Mouse (Mus musculus) layer of hippocampus, postnatal 10 days (tissue): ENCODE results near the gene Rbfox1. TPM values are rescaled to one million over a fixed set of nuclear protein-coding genes. Genes with fewer than 3 reads are reported as not detected.
A peak's percentile ranks its signal among the peaks of the same experiment; 100 is the strongest.

Experiments used
- DNase-seq, 2 experiments: peaks; one replicate each; pipeline ENCODE4 v3.0.0; 2021; ENCODE audit warnings: low spot score in 2 of 2
- total RNA-seq, 2 experiments: library from RNA; stranded (reverse); gene quantifications; 2 replicates each; pipeline ENCODE4 v1.2.3; 2021

Gene Rbfox1
- total RNA-seq, 2 experiments from 2014 or later = 275 to 280 TPM

DNA sequence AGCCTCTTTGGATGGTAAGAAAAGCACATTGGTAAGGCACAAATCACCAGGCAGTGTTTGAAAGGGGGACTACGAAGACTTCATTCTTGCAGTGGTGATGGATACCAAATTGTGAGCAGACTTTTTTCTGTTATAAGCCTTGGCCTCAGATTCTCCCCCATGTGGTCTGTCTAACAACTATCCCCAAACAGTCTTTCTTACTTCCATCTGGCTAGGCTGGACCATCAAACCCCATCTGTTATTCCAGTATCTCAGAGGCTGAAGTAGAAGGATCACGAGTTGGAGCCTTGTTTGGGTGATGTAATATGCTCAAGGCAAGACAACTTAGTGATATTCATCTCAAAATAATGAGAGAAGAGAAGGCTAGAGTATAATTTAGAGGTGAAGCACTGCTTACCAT, 922.7 kb downstream of the Rbfox1 start:
- DNase-seq = no peak

DNA sequence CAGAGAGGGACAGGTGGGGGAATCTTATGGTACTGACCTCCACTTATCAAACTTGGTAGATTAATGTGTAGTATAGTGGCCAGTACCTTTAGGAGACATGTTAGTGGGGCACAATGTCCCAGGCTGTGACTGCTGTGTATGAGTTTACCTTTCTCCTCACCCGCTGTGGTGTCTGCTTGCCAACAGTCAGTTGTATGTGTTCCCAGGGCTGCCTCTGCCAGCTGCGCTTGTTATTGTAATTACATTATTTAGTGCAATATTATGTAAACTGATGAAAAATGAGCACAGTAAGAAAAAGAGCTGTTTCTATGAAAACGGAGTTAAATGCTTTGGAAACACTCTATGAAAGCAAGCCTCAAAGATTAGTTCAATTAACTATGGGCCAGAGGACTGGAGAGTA, 928.7 kb downstream of the Rbfox1 start:
- DNase-seq = no peak

DNA sequence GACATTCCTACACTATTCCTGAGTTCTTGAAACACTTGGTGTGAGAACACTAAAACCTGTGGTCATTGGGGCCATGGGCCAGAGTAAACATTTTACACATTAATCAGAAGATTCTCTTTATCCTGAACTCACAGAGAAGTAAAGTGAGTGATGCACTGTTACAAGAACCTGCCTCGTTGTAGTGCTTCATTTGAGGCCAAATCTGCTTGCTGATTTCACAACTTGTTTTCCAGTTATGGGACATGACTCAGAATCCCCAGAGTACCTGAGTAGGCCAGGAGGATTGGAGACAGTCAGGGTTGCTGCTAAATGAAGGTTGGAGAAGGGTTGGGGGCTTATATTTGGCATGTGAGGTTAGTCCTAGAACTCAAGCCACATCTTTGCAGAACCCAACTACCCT, 936.6 kb downstream of the Rbfox1 start:
- DNase-seq = no peak

DNA sequence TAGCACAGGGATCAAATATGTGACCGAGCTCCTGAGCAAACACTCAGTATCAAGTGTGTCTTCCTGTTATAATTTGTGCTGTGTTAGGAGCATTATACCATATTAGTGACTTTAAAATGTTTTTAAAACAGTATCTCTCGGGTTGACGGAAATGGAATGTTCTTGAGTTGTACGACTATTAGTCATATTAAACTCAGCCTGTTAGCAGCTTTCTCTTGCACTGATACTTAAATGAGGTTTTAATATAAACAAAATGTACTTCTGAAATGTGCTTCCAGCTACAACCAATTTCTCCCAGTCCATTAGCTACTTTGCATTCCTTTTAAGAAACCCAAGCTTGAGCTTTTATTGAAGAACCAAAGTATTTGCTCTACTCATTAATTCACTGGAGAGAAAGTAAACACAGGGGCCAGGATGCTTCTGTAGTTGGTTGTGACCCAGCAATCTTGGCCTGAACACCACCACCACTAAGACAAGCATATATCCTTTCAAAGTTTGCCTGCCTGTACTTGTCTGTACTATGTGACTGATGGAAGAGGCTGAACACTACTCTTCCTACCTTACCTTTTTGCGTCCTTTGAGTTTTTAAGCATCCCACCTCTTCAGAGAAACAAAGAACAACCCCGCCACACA, 944.9 kb downstream of the Rbfox1 start:
- no peak for DNase-seq

DNA sequence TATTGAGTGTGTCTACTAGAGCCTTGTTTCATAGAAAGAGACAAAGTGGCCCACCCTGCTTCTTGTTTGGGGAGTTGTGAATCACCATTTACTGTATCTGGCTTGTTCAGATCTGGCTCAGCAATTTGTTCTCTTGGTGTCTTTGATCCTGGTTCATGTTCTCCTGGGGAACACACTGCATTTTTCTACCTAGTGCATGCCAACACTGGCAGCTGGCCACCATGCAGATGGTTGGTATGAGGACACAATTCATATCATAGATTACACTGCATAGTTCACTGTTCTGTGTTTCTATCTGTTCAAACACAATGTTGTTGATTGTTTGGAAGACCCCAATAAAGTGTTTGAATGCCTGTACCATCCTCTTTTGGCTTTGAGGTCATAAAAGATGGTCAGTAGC, 948.3 kb downstream of the Rbfox1 start:
- peak in 1 of 2 experiments; percentile 52 for DNase-seq

DNA sequence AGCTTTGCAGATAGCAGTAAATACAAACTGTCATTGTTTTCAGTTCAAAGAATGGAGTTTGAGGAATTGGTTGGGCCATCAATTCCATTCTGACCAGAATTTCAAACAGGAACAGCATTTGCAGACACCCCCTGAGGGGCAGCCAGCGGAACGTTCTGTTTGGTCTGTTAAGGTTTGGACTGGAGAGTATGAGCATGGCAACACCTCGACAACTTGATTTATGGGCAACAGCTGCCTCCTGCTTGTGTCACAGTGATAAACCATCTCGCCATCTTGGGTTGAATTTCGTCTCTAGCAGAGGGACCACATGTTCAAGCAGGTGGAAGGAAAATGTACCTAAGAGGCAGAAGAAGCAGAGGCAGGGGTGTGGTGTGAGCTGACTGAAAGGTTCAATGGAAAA, 949.9 kb downstream of the Rbfox1 start:
- no peak for DNase-seq

DNA sequence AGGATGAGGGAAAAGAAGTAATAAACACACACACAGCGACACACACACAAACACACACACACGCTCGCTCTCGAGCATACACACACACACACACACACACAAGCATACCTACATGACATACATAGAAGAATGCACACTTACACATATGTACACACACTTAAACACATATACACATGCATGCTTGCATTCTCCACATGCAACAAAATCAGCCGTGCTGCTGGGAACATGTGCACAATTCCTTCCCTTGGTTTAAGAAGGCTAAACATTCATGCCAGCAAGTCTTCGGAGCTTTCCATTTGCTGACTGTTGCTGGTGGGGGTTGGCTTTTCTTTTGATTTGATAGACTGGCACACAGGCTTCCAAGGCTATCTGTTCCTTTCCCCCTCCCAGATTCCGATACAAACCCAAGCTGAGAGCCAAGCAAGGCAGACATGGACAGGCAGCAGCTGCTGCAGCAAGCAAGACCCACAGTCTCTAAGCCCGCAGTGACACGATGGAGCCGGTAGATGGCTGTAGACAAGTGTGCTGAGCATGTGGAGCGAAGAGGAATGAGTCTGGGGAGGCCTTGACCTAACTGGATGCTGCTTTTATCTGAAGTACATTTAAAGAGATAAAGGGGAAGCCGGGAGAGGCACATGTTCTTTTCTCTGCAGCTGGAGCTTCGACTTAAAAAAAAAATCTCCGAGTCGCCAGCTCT, 954.3 kb downstream of the Rbfox1 start:
- peak; percentile 68 to 77 for DNase-seq

DNA sequence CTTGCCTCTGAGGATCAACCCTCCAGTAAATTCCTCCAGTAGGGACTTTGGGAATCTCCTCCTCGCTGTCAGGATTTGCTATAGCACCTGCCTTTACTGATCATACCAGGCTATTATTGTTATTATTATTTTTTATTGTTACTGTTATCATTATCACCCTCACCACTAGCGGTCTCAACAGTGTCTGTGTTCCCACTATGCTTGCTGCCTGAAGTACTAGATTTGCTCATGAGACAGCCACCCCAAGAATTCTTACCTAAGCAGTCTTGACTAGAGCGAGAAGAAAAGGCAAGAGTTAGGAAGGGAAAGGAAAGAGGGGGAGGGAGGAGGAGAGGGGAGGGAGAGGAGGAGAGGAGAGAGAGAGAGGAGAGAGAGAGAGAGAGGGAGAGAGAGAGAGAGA, 954.9 kb downstream of the Rbfox1 start:
- DNase-seq = no peak

DNA sequence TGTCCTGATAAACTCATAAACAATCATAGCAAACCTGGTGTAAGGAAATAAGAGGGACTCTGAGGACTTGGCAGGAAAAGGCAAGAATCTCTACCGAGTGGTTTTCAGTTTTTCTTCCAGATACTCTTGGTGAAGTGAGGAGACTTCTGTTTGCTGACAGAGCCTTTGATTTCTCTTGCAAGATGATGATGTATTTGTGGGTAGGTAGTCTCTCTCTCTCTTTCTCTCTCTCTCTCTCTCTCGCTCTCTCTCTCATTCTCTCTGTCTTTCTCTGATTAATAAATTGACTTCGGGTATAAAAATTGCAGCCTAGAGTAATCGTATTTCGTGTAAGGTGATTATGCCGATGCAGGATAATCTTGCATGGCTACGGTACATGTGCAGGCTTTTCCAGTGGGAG, 955.3 kb downstream of the Rbfox1 start:
- no peak for DNase-seq

DNA sequence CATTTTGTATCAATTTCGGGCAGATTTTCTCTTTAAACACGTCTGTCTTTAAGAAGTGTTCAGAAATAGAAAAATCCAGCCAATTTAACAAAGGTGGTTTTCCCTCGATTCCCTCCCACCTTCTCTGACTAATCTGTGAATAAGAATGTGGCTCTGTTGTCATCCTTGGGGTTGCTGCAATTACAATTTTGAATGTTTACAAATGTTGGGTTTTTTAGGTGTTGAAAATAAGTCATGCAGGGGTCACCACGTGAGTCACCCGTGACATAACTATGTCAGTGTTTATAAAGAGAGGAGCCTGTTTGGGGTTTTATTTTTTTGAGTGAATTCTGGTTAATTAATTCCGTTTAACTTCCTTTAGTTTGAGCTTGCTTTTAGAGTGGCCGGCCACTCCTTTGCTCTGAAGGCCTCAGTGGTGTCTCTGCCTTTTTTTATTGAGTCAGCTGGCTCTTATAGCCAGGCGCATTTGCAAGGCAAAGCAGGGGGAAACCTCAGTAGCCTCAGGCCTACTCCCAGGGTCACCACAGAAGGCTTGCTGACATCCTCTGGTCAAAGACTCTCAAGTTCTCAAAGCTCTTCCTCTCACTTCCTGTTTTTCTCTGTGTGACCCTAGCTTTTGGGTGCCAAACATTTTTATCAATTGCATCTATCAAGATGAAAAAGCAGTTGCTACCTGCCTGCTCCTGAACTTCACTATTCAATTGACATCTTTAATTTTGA, 957.1 kb downstream of the Rbfox1 start:
- DNase-seq = no peak

DNA sequence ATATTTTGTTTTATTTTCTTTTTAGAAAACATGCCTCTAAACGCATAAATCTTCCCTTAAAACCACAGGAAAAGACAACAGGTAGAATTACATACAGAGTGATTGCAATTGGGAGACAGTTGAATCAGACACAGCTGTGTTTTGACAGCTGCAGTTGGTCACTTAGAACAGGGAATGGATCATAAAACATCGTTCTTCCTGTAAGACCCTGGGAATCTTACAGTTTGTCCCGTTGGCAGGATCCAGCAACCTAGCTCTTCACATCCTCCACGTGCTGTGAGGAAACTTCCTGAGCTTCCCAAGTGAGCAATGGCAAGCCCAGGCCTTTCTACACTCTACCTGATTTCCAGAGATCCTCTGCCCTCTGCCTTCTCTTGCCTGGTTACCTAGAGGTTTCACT, 959.5 kb downstream of the Rbfox1 start:
- DNase-seq = no peak

DNA sequence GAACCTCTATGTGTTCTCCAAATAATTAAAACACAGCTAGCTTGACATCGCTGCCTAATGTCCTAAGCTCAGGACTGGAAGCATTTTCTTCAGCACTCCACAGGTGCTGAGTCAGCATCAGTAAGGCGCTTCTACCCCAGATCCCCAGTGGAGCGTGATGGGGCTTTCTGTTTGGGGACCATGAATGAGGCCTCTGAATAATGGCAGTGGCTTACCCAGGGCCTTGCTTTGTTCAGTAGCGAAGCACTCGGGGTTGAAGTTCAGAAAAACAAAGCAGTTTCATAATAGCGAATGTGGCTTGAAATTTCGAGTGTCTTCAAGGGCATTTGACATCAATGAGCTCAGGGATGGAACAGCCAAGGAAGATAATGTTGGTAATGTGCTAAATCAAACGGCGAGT, 966.2 kb downstream of the Rbfox1 start:
- no peak for DNase-seq

DNA sequence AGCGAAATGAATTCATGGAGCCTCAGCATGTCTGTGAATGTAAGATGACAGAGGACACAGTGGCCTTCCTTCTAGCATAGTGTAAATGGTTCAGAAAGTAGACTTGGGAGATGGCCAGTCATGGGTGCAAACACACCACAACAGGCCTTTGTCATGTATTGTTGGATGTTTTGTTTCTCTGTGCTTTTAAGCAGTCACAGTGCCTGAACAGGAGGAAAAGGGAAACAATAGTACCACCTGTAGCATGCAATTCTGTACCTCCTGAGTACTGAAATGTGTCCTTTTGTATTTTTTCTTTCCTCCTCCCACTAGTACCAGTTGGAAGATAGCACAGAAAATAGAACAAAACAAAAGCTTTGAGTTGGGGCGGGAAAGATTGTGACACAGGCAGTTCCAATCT, 968.6 kb downstream of the Rbfox1 start:
- DNase-seq = no peak

DNA sequence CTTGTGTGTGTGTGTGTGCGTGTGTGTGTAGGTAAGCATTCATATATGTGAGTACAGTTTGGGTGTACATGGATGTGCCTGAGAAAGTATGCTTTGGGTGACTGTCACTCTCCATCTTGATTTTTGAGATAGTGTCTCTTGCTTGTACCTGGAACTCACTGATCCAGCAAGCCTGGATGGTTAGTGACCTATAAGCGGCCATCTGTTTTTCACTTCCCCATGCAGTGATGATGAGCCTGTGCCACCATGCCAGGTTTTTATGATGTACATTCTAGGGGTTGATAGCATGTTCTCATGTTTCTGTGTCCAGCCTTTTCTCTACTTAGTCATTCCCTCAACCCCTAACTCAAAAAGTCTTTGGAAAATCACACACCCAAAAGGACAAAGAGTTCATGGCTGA, 976.5 kb downstream of the Rbfox1 start:
- DNase-seq = no peak

DNA sequence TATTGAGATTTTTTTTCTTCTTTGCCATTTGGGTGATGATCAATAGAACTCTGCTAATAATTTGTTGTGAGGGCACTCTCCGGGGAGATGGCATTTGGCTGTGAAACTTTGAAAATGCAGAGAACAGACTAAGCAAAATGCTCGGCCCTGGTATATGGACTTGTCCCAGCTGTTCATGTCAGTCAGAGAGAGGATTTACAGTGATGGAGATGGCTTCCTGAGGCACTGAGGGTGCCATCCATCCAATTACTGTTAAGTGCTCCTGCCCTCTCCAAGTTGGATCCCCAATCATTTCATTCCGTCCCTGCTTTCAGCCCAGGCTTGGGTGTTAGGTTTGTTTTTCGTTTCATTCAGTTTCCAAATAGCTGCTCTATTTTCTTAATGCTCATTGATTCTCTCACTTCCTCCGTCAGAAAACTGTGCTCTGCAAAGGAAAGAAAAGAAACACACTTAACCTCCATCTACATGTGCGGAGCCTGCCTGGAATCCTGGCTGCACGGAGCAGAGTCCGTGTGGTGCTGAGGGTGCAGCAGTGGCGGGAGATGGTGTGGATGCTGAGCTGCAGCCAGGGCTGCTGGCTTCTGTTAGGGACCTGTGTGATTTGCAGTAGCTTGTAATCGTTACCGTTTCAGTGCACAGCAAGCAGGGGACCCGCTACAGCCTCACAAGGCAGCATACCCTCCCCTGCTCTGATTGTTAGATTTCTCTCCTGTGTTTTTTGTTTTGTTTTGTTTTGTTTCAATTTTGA, 997.7 kb downstream of the Rbfox1 start:
- DNase-seq = no peak

DNA sequence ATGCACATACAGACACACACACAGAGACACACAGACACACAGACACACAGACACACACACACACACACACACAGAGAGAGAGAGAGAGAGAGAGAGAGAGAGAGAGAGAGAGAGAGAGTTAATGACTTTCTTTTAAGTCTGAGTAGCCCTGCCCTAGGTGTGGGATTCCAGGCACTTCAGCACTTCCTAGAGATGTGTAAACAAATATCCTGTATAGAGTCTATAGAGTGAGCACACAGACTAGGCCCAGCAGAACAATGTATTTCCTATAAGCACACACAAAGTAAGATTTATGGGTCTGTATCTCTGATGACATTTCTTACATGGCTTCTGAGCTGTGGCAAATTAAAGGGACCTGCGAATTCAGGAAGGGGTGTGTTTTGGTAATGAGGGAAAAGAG, 998.6 kb downstream of the Rbfox1 start:
- DNase-seq = no peak

DNA sequence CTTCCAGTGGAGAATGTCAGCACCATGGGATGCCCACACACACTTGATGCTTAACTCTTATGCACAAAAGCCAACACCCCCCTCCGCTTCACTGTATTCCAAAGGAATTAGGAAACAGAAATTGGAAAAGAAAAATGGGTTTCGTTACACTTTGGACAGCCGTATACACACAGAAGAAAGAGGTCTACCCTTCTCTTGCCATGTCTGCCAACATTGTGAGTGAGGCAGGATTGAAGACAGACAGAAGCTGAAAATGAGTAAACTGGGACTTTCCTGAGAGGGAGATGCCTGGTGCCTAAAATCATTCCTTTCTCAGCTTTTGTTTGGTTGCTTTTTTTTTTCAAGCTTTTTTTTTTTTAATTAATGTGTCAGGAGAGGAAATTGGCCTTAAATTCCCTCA, 1000.5 kb downstream of the Rbfox1 start:
- no peak for DNase-seq

DNA sequence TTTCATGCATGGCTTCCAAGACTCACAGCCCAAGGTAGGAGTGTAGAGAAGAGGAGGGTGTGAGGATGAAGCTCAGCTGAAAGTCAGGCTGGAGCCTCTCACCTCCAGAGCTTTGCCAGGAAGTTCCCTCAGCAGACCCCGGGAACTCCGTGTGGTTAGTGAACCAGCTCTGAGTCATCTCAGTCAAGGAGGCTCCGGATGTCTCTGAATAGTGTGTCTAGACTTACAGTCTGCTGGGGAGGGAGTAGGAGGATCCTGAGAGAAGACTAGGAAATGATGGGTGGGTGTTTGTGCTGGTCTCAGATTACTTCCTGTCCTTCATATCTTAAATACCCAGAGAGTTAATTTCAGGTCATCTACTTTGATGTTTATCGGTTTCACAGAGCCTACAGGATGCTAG, 1004.1 kb downstream of the Rbfox1 start:
- no peak for DNase-seq

DNA sequence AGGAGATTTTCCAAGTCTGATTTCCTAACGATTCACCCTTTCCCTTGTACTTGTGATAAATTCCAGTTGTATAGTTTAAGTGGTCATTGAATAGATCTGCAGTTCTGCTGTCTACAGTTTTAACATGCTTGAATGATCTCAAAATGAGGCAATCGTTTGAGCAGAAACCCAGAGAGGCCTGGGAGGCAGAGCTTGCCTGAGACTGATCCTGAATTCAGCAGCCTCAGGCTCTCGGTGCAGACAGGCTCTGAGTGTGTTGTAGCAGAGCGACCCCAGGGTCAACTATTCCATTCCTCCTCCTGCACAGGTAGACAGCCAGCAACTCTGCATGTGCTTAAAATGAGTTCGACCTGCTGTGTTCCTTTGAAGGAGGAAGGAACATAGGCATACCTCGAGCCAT, 1012.6 kb downstream of the Rbfox1 start:
- DNase-seq = no peak

DNA sequence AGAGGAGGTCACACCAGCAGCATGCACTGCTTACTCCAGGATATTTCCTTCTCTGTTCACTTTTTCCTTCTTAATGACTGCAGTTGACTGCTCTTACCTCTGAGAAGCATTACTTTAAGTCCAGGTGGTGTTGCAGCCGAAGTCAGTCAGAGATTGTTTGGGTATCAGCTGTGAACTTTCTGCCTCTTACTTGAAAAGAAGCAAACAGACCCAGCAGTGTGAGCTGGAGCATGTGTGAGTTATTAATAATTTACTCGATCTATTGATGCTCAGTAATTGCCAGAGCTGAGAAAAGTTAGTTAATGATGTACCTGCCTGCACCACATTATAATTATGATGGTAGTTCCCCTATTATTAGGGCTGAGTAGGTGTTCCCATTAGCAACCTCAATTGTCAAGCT, 1014.9 kb downstream of the Rbfox1 start:
- DNase-seq = no peak

DNA sequence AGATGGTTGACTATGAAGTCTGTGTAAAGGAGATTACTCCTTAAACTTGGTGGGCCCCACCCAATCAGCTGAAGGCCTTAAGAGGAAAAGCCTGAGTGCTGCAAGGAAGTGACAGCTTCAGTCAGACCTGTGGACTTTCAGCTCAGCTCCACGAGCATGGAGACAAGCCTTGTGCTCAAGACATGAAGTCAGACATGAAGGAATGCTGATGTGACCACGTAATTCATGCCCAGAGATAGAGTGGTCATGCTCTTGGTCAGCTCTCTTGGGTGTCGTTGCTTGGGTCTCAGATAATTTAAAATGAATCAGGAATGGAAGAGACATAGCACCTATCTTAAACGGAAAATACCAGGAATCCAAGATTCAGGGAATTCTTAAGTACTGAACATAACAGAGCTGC, 1019.8 kb downstream of the Rbfox1 start:
- no peak for DNase-seq

DNA sequence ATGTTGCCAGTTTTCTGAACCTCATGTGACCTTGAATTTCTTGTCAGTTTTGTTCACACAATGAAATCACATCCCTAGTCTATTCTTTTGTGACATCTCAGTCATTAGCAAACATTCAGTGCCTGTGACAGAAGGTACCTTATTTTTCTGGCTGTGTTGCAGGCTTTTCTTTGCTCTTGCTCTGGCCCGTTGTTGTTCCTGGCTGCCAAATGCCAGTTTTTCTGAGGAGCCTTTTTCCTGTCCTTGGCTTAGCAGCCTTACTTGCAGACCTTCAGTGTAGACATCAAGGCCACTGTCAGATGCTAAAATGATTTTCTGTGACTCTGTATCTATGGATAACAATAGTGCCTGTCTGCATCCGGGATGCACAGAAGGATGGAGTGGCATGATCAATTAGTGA, 1020.8 kb downstream of the Rbfox1 start:
- DNase-seq = no peak
